Comparison of ENCODE assay signal across 31 mouse cellular contexts in the genomic region with DNA sequence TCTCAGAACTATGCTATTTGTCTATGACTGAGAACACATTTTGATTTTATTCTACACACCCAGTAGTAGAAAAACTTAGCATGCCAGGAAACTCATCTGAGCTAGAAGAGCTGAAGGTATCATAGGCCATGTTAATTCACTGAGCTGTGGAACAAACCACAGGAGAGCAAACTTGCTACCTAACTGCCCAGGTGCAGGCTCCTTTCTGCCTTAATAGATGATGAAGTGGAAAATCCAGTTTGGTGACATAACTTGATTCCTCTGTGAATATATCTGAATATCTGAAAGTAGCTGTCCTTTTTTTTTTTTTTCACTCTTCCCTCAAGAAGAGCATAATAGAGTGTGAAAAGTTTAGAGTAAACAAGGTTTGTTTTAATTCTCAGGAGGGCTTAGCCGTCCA. TPM values are rescaled to one million over a fixed set of nuclear protein-coding genes. Genes with fewer than 3 reads are reported as not detected.
DNase-seq lines count a peak whose midpoint lies in the region; ATAC-seq and TF ChIP-seq lines count a peak whose summit lies in the region.
"Had no signal": no experiment of that assay in that cellular context is flagged by ENCODE, and none has a peak within 500 bp of the region (broad histone marks: within the 10 kb centered on the region; RNA-seq: fewer than 3 reads in every experiment).

No protein-coding gene starts in this region.

- no peak overlapping the region for H3K27ac ChIP-seq in lung, embryonic 14.5 days (ENCODE audit: low read depth)
- H3K27ac ChIP-seq in embryonic facial prominence, embryonic 15.5 days (replicated peaks): 0 out of 2 replicates have a peak overlapping the region, but pooled peaks have one; percentile 11
- H3K27ac ChIP-seq: embryonic facial prominence, embryonic 12.5 days; forebrain, embryonic 10.5 days; forebrain, embryonic 13.5 days; heart, adult 2 months; heart, embryonic 10.5 days; heart, embryonic 13.5 days; hindbrain, embryonic 14.5 days; hindbrain, postnatal 0 days had no signal

- 23% methylated on average over 1 of the region's 1 CpGs for WGBS in lung, embryonic 14.5 days
- 63% methylated on average over 1 of the region's 1 CpGs for WGBS in embryonic facial prominence, embryonic 15.5 days

- H3K27me3 ChIP-seq in lung, embryonic 14.5 days (ENCODE audit: insufficient read depth, low read length): no peaks in the 10 kb centered on the region
- H3K27me3 ChIP-seq in embryonic facial prominence, embryonic 15.5 days: no peaks in the 10 kb centered on the region
- H3K27me3 ChIP-seq: embryonic facial prominence, embryonic 12.5 days; forebrain, embryonic 13.5 days; heart, embryonic 13.5 days had no signal

- no peaks in the 10 kb centered on the region for H3K36me3 ChIP-seq in lung, embryonic 14.5 days (ENCODE audit: insufficient read depth)
- H3K36me3 ChIP-seq in embryonic facial prominence, embryonic 15.5 days: no peaks in the 10 kb centered on the region
- H3K36me3 ChIP-seq: embryonic facial prominence, embryonic 12.5 days; forebrain, embryonic 10.5 days; heart, embryonic 10.5 days; heart, embryonic 13.5 days had no signal

- H3K9ac ChIP-seq in lung, embryonic 14.5 days: no peak overlapping the region
- H3K9ac ChIP-seq in embryonic facial prominence, embryonic 15.5 days: no peak overlapping the region
- H3K9ac ChIP-seq: embryonic facial prominence, embryonic 12.5 days; forebrain, embryonic 13.5 days; heart, embryonic 13.5 days; hindbrain, embryonic 14.5 days had no signal

- H3K9me3 ChIP-seq in lung, embryonic 14.5 days (ENCODE audit: low read depth, low read length): no peaks in the 10 kb centered on the region
- no peaks in the 10 kb centered on the region for H3K9me3 ChIP-seq in embryonic facial prominence, embryonic 15.5 days (replicated peaks)
- H3K9me3 ChIP-seq: embryonic facial prominence, embryonic 12.5 days; forebrain, embryonic 10.5 days; forebrain, embryonic 13.5 days; heart, embryonic 10.5 days; heart, embryonic 13.5 days had no signal

- no peak overlapping the region for H3K4me3 ChIP-seq in lung, embryonic 14.5 days (ENCODE audit: low read depth, low read length)
- H3K4me3 ChIP-seq in embryonic facial prominence, embryonic 15.5 days (replicated peaks): no peak overlapping the region
- H3K4me3 ChIP-seq: embryonic facial prominence, embryonic 12.5 days; forebrain, embryonic 10.5 days; forebrain, embryonic 13.5 days; heart, adult 2 months; heart, embryonic 10.5 days; heart, embryonic 13.5 days had no signal

- H3K4me1 ChIP-seq in lung, embryonic 14.5 days (ENCODE audit: insufficient read depth): no peaks in the 10 kb centered on the region
- no peaks in the 10 kb centered on the region for H3K4me1 ChIP-seq in embryonic facial prominence, embryonic 15.5 days
- H3K4me1 ChIP-seq: embryonic facial prominence, embryonic 12.5 days; forebrain, embryonic 10.5 days; forebrain, embryonic 13.5 days; heart, embryonic 10.5 days; heart, embryonic 13.5 days had no signal

- no peak overlapping the region for H3K4me2 ChIP-seq in lung, embryonic 14.5 days
- no peak overlapping the region for H3K4me2 ChIP-seq in embryonic facial prominence, embryonic 15.5 days (replicated peaks)
- H3K4me2 ChIP-seq: embryonic facial prominence, embryonic 12.5 days; forebrain, embryonic 13.5 days; heart, embryonic 13.5 days; hindbrain, embryonic 14.5 days had no signal

- ATAC-seq in lung, embryonic 14.5 days (ENCODE audit: insufficient read depth): peak; percentile 56; the same call in 1 of the 2 replicates
- no peak for ATAC-seq in embryonic facial prominence, embryonic 15.5 days (ENCODE audit: insufficient number of reproducible peaks, low FRiP score, low TSS enrichment, low read depth)
- ATAC-seq: CD4-positive, CD25-positive, alpha-beta regulatory T cell, adult 4 months; forebrain, embryonic 13.5 days; forebrain, embryonic 16.5 days; hindbrain, postnatal 0 days had no signal

- DNase-seq in lung, embryonic 14.5 days: peak; percentile 66
- DNase-seq in lung, postnatal 4 days: no peak
- peak; percentile 1 for DNase-seq in lung, postnatal 25 days (ENCODE audit: low spot score)
- DNase-seq in lung, adult 18-20 months: no peak
- no peak for DNase-seq in thymus, postnatal 36 days
- DNase-seq: adrenal gland, adult 8-10 months; adrenal gland, postnatal 25 days; cerebellum, adult 11-12 months; cerebellum, adult 8-10 months; cerebellum, postnatal 10 days; cerebellum, postnatal 36 days; embryo, embryonic 11 days; gastrocnemius, postnatal 10 days; gastrocnemius, postnatal 36 days; heart, adult 2 months; heart, postnatal 14 days; heart, postnatal 4 days had no signal

- TF ChIP-seq CTCF in lung, embryonic 14.5 days (IDR thresholded peaks at IDR 0.05; ENCODE audit: low read depth): no peak

RNA-seq across cellular contexts. Expression of a gene that starts 42.8 kb away (rescaled TPM):
- 2.0 and 2.2 TPM in 2 replicates for polyA plus RNA-seq in lung, embryonic 14.5 days (2014; fragmentation: Nextera tagmentation; extraction: Ambion mirVana)
- 27.6 and 30.9 TPM in 2 replicates for polyA plus RNA-seq in embryonic facial prominence, embryonic 15.5 days (2015; fragmentation: Nextera tagmentation; extraction: Ambion mirVana)
- polyA plus RNA-seq: C2C12 had no signal

RNA-seq across cellular contexts. Expression of a gene that starts 47.6 kb away (rescaled TPM):
- polyA plus RNA-seq in lung, embryonic 14.5 days (2014; fragmentation: Nextera tagmentation; extraction: Ambion mirVana): 0.20 TPM in 1 of 2 replicates, not detected in the other
- not detected in 2 replicates for polyA plus RNA-seq in embryonic facial prominence, embryonic 15.5 days (2015; fragmentation: Nextera tagmentation; extraction: Ambion mirVana)
- polyA plus RNA-seq: C2C12; CD4-positive, CD25-positive, alpha-beta regulatory T cell, adult 4 months; cortical plate, adult 2 months; forebrain, embryonic 10.5 days; heart, adult 2 months; heart, embryonic 13.5 days; heart, embryonic 16.5 days; hindbrain, embryonic 11.5 days; hindbrain, embryonic 14.5 days had no signal

Comparison
In these comparisons a context has a peak if more than half of its experiments do, and no peak if none do; other contexts are left out.
1. DNase-seq: peak in lung, embryonic 14.5 days (single experiment) and lung, postnatal 25 days (single experiment); none in lung, postnatal 4 days (0 of 2), lung, adult 18-20 months (0 of 2) and thymus, postnatal 36 days (0 of 2).